ENCODE assay signal across 8 mouse cellular contexts in the genomic region with DNA sequence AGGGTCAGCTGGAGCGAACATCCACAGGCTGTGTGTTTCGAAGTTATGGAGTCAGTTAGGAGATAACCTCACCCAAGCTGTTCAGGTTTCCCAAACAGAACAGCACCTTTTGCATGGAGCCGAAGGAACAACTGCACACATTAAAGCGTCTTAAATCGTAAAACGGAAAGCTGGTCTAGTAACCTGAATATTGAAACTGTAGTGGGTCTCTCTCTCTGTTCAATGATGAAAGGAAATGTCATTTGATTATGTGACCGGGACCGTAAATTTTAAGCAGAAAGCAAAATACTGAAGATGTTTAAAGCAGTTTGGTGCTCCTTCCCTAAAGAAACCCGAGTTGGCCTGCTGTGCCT. TPM values are rescaled to one million over a fixed set of nuclear protein-coding genes. Genes with fewer than 3 reads are reported as not detected.
A peak's percentile ranks its signal among the peaks of the same experiment; 100 is the strongest.
DNase-seq lines count a peak whose midpoint lies in the region; ATAC-seq and TF ChIP-seq lines count a peak whose summit lies in the region.

No protein-coding gene starts in this region.

- H3K4me3 ChIP-seq in heart, embryonic 15.5 days: peak overlapping the region; percentile 98
- H3K4me3 ChIP-seq in MEL (ENCODE audit: control insufficient read depth in 1 of 2, insufficient read depth in 1 of 2, low read depth in 2 of 2, low read length in 2 of 2): peak overlapping the region; percentile 91 to 92
- H3K4me3 ChIP-seq in hindbrain, embryonic 11.5 days (ENCODE audit: low read depth, low read length): peak overlapping the region; percentile 100
- H3K4me3 ChIP-seq in midbrain, embryonic 11.5 days (ENCODE audit: low read depth, low read length): peak overlapping the region; percentile 99

- DNase-seq in heart, postnatal 4 days: no peak
- DNase-seq in MEL (ENCODE audit: low read depth, low spot score): no peak
- DNase-seq in hindbrain, embryonic 11.5 days (ENCODE audit: low spot score): no peak
- peak; percentile 92 for DNase-seq in midbrain, embryonic 11.5 days (ENCODE audit: low spot score, missing footprints)
- DNase-seq in urinary bladder, postnatal 14 days (ENCODE audit: low spot score): no peak
- no peak for DNase-seq in frontal cortex, postnatal 10 days (ENCODE audit: low spot score in 2 of 2)
- no peak for DNase-seq in urinary bladder, adult 2 months (ENCODE audit: low spot score)

- no peak for ATAC-seq in heart, embryonic 15.5 days (replicated peaks; ENCODE audit: insufficient number of reproducible peaks, insufficient read depth, low FRiP score, low read depth)
- ATAC-seq in hindbrain, embryonic 11.5 days (ENCODE audit: low FRiP score): no peak
- ATAC-seq in midbrain, embryonic 11.5 days (ENCODE audit: low FRiP score): no peak

- H3K4me1 ChIP-seq in heart, embryonic 15.5 days (replicated peaks): peaks cover 11% of the 10 kb centered on the region
- H3K4me1 ChIP-seq in MEL (ENCODE audit: control insufficient read depth in 1 of 2, insufficient read depth in 2 of 2, low read length in 2 of 2): peaks cover 7 to 13% of the 10 kb centered on the region in 2 experiments
- no peaks in the 10 kb centered on the region for H3K4me1 ChIP-seq in hindbrain, embryonic 11.5 days (replicated peaks; ENCODE audit: control insufficient read depth, insufficient read depth, low read length)
- peaks cover 11% of the 10 kb centered on the region for H3K4me1 ChIP-seq in midbrain, embryonic 11.5 days (ENCODE audit: control insufficient read depth, insufficient read depth, low read length)

- no peak for TF ChIP-seq CTCF in MEL (IDR thresholded peaks at IDR 0.05 in 2 of 3, conservative IDR thresholded peaks at IDR 0.05 in 1 of 3; ENCODE audit: control insufficient read depth in 1 of 3, insufficient read depth in 1 of 3, low read depth in 2 of 3, low read length in 3 of 3, poor library complexity in 1 of 3, severe bottlenecking in 1 of 3)

- 18% methylated on average over 9 of the region's 9 CpGs for WGBS in heart, embryonic 15.5 days
- 28% methylated on average over 9 of the region's 9 CpGs for WGBS in hindbrain, embryonic 11.5 days
- WGBS in midbrain, embryonic 11.5 days: 28% methylated on average over 9 of the region's 9 CpGs

- TF ChIP-seq EP300 in MEL (IDR thresholded peaks at IDR 0.05; ENCODE audit: low read depth in 1 of 2, low read length in 2 of 2): no peak

- no peaks in the 10 kb centered on the region for H3K27me3 ChIP-seq in heart, embryonic 15.5 days
- no peaks in the 10 kb centered on the region for H3K27me3 ChIP-seq in MEL (ENCODE audit: control insufficient read depth in 1 of 2, insufficient read depth in 2 of 2, low read length in 2 of 2)
- H3K27me3 ChIP-seq in hindbrain, embryonic 11.5 days (ENCODE audit: control insufficient read depth, insufficient read depth, low read length): no peaks in the 10 kb centered on the region
- no peaks in the 10 kb centered on the region for H3K27me3 ChIP-seq in midbrain, embryonic 11.5 days (ENCODE audit: control insufficient read depth, insufficient read depth, low read length)

- TF ChIP-seq RAD21 in MEL (IDR thresholded peaks at IDR 0.05; ENCODE audit: low read depth, low read length): no peak

- H3K36me3 ChIP-seq in heart, embryonic 15.5 days: no peaks in the 10 kb centered on the region
- H3K36me3 ChIP-seq in MEL (ENCODE audit: control insufficient read depth in 1 of 2, insufficient read depth in 2 of 2, low read length in 2 of 2): peaks cover 7 to 28% of the 10 kb centered on the region in 2 experiments
- no peaks in the 10 kb centered on the region for H3K36me3 ChIP-seq in hindbrain, embryonic 11.5 days (ENCODE audit: control insufficient read depth, insufficient read depth, low read length)
- no peaks in the 10 kb centered on the region for H3K36me3 ChIP-seq in midbrain, embryonic 11.5 days (ENCODE audit: control insufficient read depth, insufficient read depth, low read length)

- peak overlapping the region; percentile 71 for H3K4me2 ChIP-seq in heart, embryonic 15.5 days
- H3K4me2 ChIP-seq in hindbrain, embryonic 11.5 days (replicated peaks; ENCODE audit: low read depth, low read length): peak overlapping the region; percentile 60
- H3K4me2 ChIP-seq in midbrain, embryonic 11.5 days: peak overlapping the region; percentile 60

- H3K79me2 ChIP-seq in MEL (ENCODE audit: control insufficient read depth, insufficient read depth, low read length, poor library complexity): peaks cover 55% of the 10 kb centered on the region

- H3K9ac ChIP-seq in heart, embryonic 15.5 days: peak overlapping the region; percentile 98
- peak overlapping the region; percentile 98 for H3K9ac ChIP-seq in MEL (ENCODE audit: control insufficient read depth, low read depth, low read length, poor library complexity, severe bottlenecking)
- H3K9ac ChIP-seq in hindbrain, embryonic 11.5 days (ENCODE audit: low read depth, low read length): peak overlapping the region; percentile 98
- peak overlapping the region; percentile 97 for H3K9ac ChIP-seq in midbrain, embryonic 11.5 days (ENCODE audit: low read length)

- no peak for TF ChIP-seq POLR2A in MEL (IDR thresholded peaks at IDR 0.05; ENCODE audit: control insufficient read depth in 1 of 2, insufficient read depth in 1 of 2, low read depth in 1 of 2, low read length in 2 of 2, poor library complexity in 1 of 2)

- no peaks in the 10 kb centered on the region for H3K9me3 ChIP-seq in heart, embryonic 15.5 days (replicated peaks)
- no peaks in the 10 kb centered on the region for H3K9me3 ChIP-seq in MEL (replicated peaks; ENCODE audit: insufficient read depth, low read length)
- no peaks in the 10 kb centered on the region for H3K9me3 ChIP-seq in hindbrain, embryonic 11.5 days (ENCODE audit: control insufficient read depth, low read length)
- H3K9me3 ChIP-seq in midbrain, embryonic 11.5 days (ENCODE audit: control insufficient read depth, low read length): no peaks in the 10 kb centered on the region

- peak overlapping the region; percentile 99 for H3K27ac ChIP-seq in heart, embryonic 15.5 days
- H3K27ac ChIP-seq in MEL (ENCODE audit: control insufficient read depth, low read depth, low read length): peak overlapping the region; percentile 49
- H3K27ac ChIP-seq in hindbrain, embryonic 11.5 days (ENCODE audit: low read depth, low read length): no peak overlapping the region
- no peak overlapping the region for H3K27ac ChIP-seq in midbrain, embryonic 11.5 days (ENCODE audit: low read depth, low read length)

TF ChIP-seq in MEL, 35 proteins besides CTCF, POLR2A, EP300 and RAD21:
- TF ChIP-seq POLR2AphosphoS5 (IDR thresholded peaks at IDR 0.05; ENCODE audit: borderline replicate concordance, low read depth, low read length) (no peak), MAZ (IDR thresholded peaks at IDR 0.05; ENCODE audit: low read depth, low read length) (no peak), ETS1 (IDR thresholded peaks at IDR 0.05; ENCODE audit: low read depth, low read length) (no peak), NELFE (IDR thresholded peaks at IDR 0.05; ENCODE audit: low read depth, low read length) (no peak), ZMIZ1 (IDR thresholded peaks at IDR 0.05; ENCODE audit: low read depth, low read length) (no peak), RCOR1 (IDR thresholded peaks at IDR 0.05; ENCODE audit: low read depth, low read length) (no peak), KAT2A (conservative IDR thresholded peaks at IDR 0.05; ENCODE audit: low read depth, low read length) (no peak)
TF ChIP-seq in MEL: peak in this region for 0.

RNA-seq across cellular contexts. Expression of gene Ggps1, which starts 1.7 kb away (rescaled TPM):
- 41.0 and 41.4 TPM in 2 replicates for polyA plus RNA-seq in heart, embryonic 15.5 days (2015; fragmentation: Nextera tagmentation; extraction: Ambion mirVana)
- 10 to 100 TPM; 30.4 to 33.3 TPM for total RNA-seq in heart, postnatal 4 days (2021)
- 23.3 and 25.1 TPM in 2 replicates for total RNA-seq in MEL (2012; rRNA removed)
- polyA plus RNA-seq in MEL (2012; ENCODE audit: insufficient read depth in 1 of 2, insufficient read length in 2 of 2, low read depth in 1 of 2, low replicate concordance in 2 of 2, missing spikeins in 1 of 2): 10 to 100 TPM in 1 of 2 experiments, not detected in 1; 31.3 TPM
- 75.2 and 89.4 TPM in 2 replicates for polyA plus RNA-seq in hindbrain, embryonic 11.5 days (2014; fragmentation: Nextera tagmentation; extraction: Ambion mirVana)
- 80.1 and 85.4 TPM in 2 replicates for polyA plus RNA-seq in midbrain, embryonic 11.5 days (2014; fragmentation: Nextera tagmentation; extraction: Ambion mirVana)
- 34.0 and 37.4 TPM in 2 replicates for polyA plus RNA-seq in urinary bladder, adult 2 months (2012; rRNA removed)

RNA-seq across cellular contexts. Expression of gene Arid4b, which starts 2.0 kb away (rescaled TPM):
- polyA plus RNA-seq in heart, embryonic 15.5 days (2015; fragmentation: Nextera tagmentation; extraction: Ambion mirVana): 38.3 and 39.5 TPM in 2 replicates
- 10 to 100 TPM; 26.7 to 31.9 TPM for total RNA-seq in heart, postnatal 4 days (2021)
- 8.0 and 8.5 TPM in 2 replicates for total RNA-seq in MEL (2012; rRNA removed)
- polyA plus RNA-seq in MEL (2012; ENCODE audit: insufficient read depth in 1 of 2, insufficient read length in 2 of 2, low read depth in 1 of 2, low replicate concordance in 2 of 2, missing spikeins in 1 of 2): 10 to 100 TPM; 13.0 to 24.8 TPM
- polyA plus RNA-seq in hindbrain, embryonic 11.5 days (2014; fragmentation: Nextera tagmentation; extraction: Ambion mirVana): 78.9 and 113 TPM in 2 replicates
- 85.4 and 92.0 TPM in 2 replicates for polyA plus RNA-seq in midbrain, embryonic 11.5 days (2014; fragmentation: Nextera tagmentation; extraction: Ambion mirVana)
- polyA plus RNA-seq in urinary bladder, adult 2 months (2012; rRNA removed): 18.2 and 19.8 TPM in 2 replicates

RNA-seq across cellular contexts. Expression of gene Tbce, which starts 25.6 kb away (rescaled TPM):
- polyA plus RNA-seq in heart, embryonic 15.5 days (2015; fragmentation: Nextera tagmentation; extraction: Ambion mirVana): 33.2 and 37.8 TPM in 2 replicates
- 10 to 100 TPM; 29.1 to 30.1 TPM for total RNA-seq in heart, postnatal 4 days (2021)
- 35.3 and 36.8 TPM in 2 replicates for total RNA-seq in MEL (2012; rRNA removed)
- 10 to 100 TPM in 1 of 2 experiments, not detected in 1; 56.9 TPM for polyA plus RNA-seq in MEL (2012; ENCODE audit: insufficient read depth in 1 of 2, insufficient read length in 2 of 2, low read depth in 1 of 2, low replicate concordance in 2 of 2, missing spikeins in 1 of 2)
- polyA plus RNA-seq in hindbrain, embryonic 11.5 days (2014; fragmentation: Nextera tagmentation; extraction: Ambion mirVana): 74.7 and 78.5 TPM in 2 replicates
- polyA plus RNA-seq in midbrain, embryonic 11.5 days (2014; fragmentation: Nextera tagmentation; extraction: Ambion mirVana): 65.5 and 74.8 TPM in 2 replicates
- polyA plus RNA-seq in urinary bladder, adult 2 months (2012; rRNA removed): 80.2 and 105 TPM in 2 replicates

Comparison
In these comparisons a context has a peak if more than half of its experiments do, and no peak if none do; other contexts are left out.
1. H3K27ac ChIP-seq: peak in heart, embryonic 15.5 days (single experiment) and MEL (single experiment); none in hindbrain, embryonic 11.5 days (single experiment) and midbrain, embryonic 11.5 days (single experiment).
2. Peak in every context shown above with its lines, with median percentiles within 50 percentile points of each other: H3K4me2 ChIP-seq, H3K4me3 ChIP-seq and H3K9ac ChIP-seq.